Mouse (Mus musculus) CH12.LX (cell line): ENCODE results near the gene Cachd1.

Experiments used
- CTCF ChIP-seq, 2 experiments: IDR thresholded peaks in 1 of 2; conservative IDR thresholded peaks in 1 of 2; 2 replicates each; pipeline ENCODE4 v1.5.1; 2011 to 2012; ENCODE audit warnings: low read depth in 2 of 2, low read length in 2 of 2, improper control_type of control experiment in 1 of 2, inconsistent platforms in 1 of 2, mild to moderate bottlenecking in 1 of 2, moderate library complexity in 1 of 2
- EP300 ChIP-seq: IDR thresholded peaks from 2 replicates; pipeline ENCODE4 v1.6.1; 2011; ENCODE audit warnings: low read length, improper control_type of control experiment
- ETS1 ChIP-seq: conservative IDR thresholded peaks from 2 replicates; pipeline ENCODE4 v1.6.1; 2012; ENCODE audit warnings: low read depth, mild to moderate bottlenecking, inconsistent platforms, low read length, improper control_type of control experiment, moderate library complexity
- JUN ChIP-seq: IDR thresholded peaks from 2 replicates; pipeline ENCODE4 v1.6.1; 2011; ENCODE audit warnings: low read depth, mild to moderate bottlenecking, low read length, improper control_type of control experiment, moderate library complexity; ENCODE audit not compliant: insufficient read depth
- MAFK ChIP-seq: IDR thresholded peaks from 2 replicates; pipeline ENCODE4 v1.6.1; 2011; ENCODE audit warnings: low read length, improper control_type of control experiment; ENCODE audit not compliant: insufficient replicate concordance
- MAZ ChIP-seq: IDR thresholded peaks from 2 replicates; pipeline ENCODE4 v1.6.1; 2012; ENCODE audit warnings: low read depth, mild to moderate bottlenecking, inconsistent platforms, low read length, improper control_type of control experiment, moderate library complexity
- MEF2A ChIP-seq: IDR thresholded peaks from 2 replicates; pipeline ENCODE4 v1.6.1; 2014; ENCODE audit warnings: low read depth, mild to moderate bottlenecking, inconsistent platforms, low read length, improper control_type of control experiment, borderline replicate concordance
- NRF1 ChIP-seq: IDR thresholded peaks from 2 replicates; pipeline ENCODE4 v1.6.1; 2014; ENCODE audit warnings: low read depth, mild to moderate bottlenecking, inconsistent platforms, low read length, improper control_type of control experiment, moderate library complexity
- POLR2A ChIP-seq: IDR thresholded peaks from 2 replicates; pipeline ENCODE4 v1.6.1; 2011; ENCODE audit warnings: low read depth, mild to moderate bottlenecking, improper control_type of control experiment, low read length
- RCOR1 ChIP-seq: conservative IDR thresholded peaks from 2 replicates; pipeline ENCODE4 v1.6.1; 2012; ENCODE audit warnings: low read depth, mild to moderate bottlenecking, inconsistent platforms, low read length, improper control_type of control experiment
- TCF12 ChIP-seq: IDR thresholded peaks from 2 replicates; pipeline ENCODE4 v1.6.1; 2014; ENCODE audit warnings: low read depth, mild to moderate bottlenecking, inconsistent platforms, low read length, improper control_type of control experiment

GRCm38 (mm10) chr4:100996060-100996651 lies 219.7 kb downstream of the Cachd1 start:
- no peak for TF ChIP-seq MAZ
- no peak for TF ChIP-seq JUN
- no peak for TF ChIP-seq RCOR1
- no peak for TF ChIP-seq CTCF (conservative IDR thresholded peaks at IDR 0.05 in 1 of 2, IDR thresholded peaks at IDR 0.05 in 1 of 2; ENCODE audit: low read depth in 2 of 2, low read length in 2 of 2)
- no peak for TF ChIP-seq EP300
- TF ChIP-seq NRF1 = no peak
- TF ChIP-seq TCF12 = no peak
- no peak for TF ChIP-seq MAFK
- no peak for TF ChIP-seq MEF2A
- no peak for TF ChIP-seq ETS1
- no peak for TF ChIP-seq POLR2A
